Mouse (Mus musculus): ENCODE measurements around the gene Wdr35. TPM values are rescaled to one million over a fixed set of nuclear protein-coding genes. Genes with fewer than 3 reads are reported as not detected.

The Wdr35 gene
- polyA plus RNA-seq, 1 experiment from 2014 or later: 27.1 TPM

GRCm38 (mm10) chr12:9059502-9059901 is 85.8 kb downstream of the Wdr35 start:
- H3K27me3 ChIP-seq: no peaks in the 10 kb centered on the region
- no peak overlapping the region for H3K27ac ChIP-seq (replicated peaks)
- H3K9me3 ChIP-seq: no peaks in the 10 kb centered on the region
- no peak overlapping the region for H3K4me3 ChIP-seq
- no peak overlapping the region for H3K9ac ChIP-seq (replicated peaks)
- 96% methylated on average over 3 of the region's 3 CpGs for WGBS
- no peak for ATAC-seq (ENCODE audit: low FRiP score, low read depth)
- H3K4me2 ChIP-seq (replicated peaks): no peak overlapping the region
- H3K36me3 ChIP-seq: no peaks in the 10 kb centered on the region
- no peaks in the 10 kb centered on the region for H3K4me1 ChIP-seq

- no peak for ATAC-seq (ENCODE audit: low FRiP score, low read depth)
- Histone ChIP-seq H3K9me3 (no peaks in the 10 kb centered on the region), H3K27me3 (no peaks in the 10 kb centered on the region), H3K9ac (replicated peaks) (no peak overlapping the region), H3K27ac (replicated peaks) (no peak overlapping the region), H3K4me3 (no peak overlapping the region), H3K4me2 (replicated peaks) (no peak overlapping the region), H3K4me1 (no peaks in the 10 kb centered on the region), H3K36me3 (no peaks in the 10 kb centered on the region)
- 89% methylated on average over 9 of the region's 9 CpGs for WGBS
Measured at GRCm38 (mm10) chr12:9059965-9060364, 86.3 kb downstream of the Wdr35 start.

- Histone ChIP-seq H3K36me3 (no peaks in the 10 kb centered on the region), H3K27me3 (no peaks in the 10 kb centered on the region), H3K4me3 (no peak overlapping the region), H3K9ac (replicated peaks) (no peak overlapping the region), H3K4me2 (replicated peaks) (no peak overlapping the region), H3K9me3 (no peaks in the 10 kb centered on the region), H3K27ac (replicated peaks) (no peak overlapping the region), H3K4me1 (no peaks in the 10 kb centered on the region)
- no peak for ATAC-seq (ENCODE audit: low FRiP score, low read depth)
- 74% methylated on average over 6 of the region's 6 CpGs for WGBS
Measured at GRCm38 (mm10) chr12:9063611-9064010, 89.9 kb downstream of the Wdr35 start.

GRCm38 (mm10) chr12:9071058-9071457 is 97.4 kb downstream of the Wdr35 start:
- ATAC-seq (ENCODE audit: low FRiP score, low read depth): no peak
- Histone ChIP-seq H3K36me3 (no peaks in the 10 kb centered on the region), H3K27me3 (no peaks in the 10 kb centered on the region), H3K9me3 (no peaks in the 10 kb centered on the region), H3K9ac (replicated peaks) (no peak overlapping the region), H3K4me2 (replicated peaks) (no peak overlapping the region), H3K4me3 (no peak overlapping the region), H3K27ac (replicated peaks) (no peak overlapping the region), H3K4me1 (no peaks in the 10 kb centered on the region)
- WGBS: 88% methylated on average over 1 of the region's 1 CpGs

- H3K9me3 ChIP-seq: no peaks in the 10 kb centered on the region
- no peak overlapping the region for H3K4me2 ChIP-seq (replicated peaks)
- H3K27ac ChIP-seq (replicated peaks): no peak overlapping the region
- H3K36me3 ChIP-seq: no peaks in the 10 kb centered on the region
- H3K9ac ChIP-seq (replicated peaks): no peak overlapping the region
- ATAC-seq (ENCODE audit: low FRiP score, low read depth): no peak
- H3K4me3 ChIP-seq: no peak overlapping the region
- no peaks in the 10 kb centered on the region for H3K4me1 ChIP-seq
- no peaks in the 10 kb centered on the region for H3K27me3 ChIP-seq
- 56% methylated on average over 4 of the region's 4 CpGs for WGBS
Measured at GRCm38 (mm10) chr12:9071493-9071892, 97.8 kb downstream of the Wdr35 start.

GRCm38 (mm10) chr12:9077554-9078125 is 103.9 kb downstream of the Wdr35 start:
- H3K9ac ChIP-seq (replicated peaks): no peak overlapping the region
- H3K36me3 ChIP-seq: no peaks in the 10 kb centered on the region
- no peaks in the 10 kb centered on the region for H3K4me1 ChIP-seq
- H3K9me3 ChIP-seq: no peaks in the 10 kb centered on the region
- no peak for ATAC-seq (ENCODE audit: low FRiP score, low read depth)
- H3K4me2 ChIP-seq (replicated peaks): no peak overlapping the region
- H3K27me3 ChIP-seq: no peaks in the 10 kb centered on the region
- no peak overlapping the region for H3K27ac ChIP-seq (replicated peaks)
- no peak overlapping the region for H3K4me3 ChIP-seq
- 87% methylated on average over 3 of the region's 3 CpGs for WGBS

Other genes starting within 250 kb of the Wdr35 start
- gene Sdc1, start 202.6 kb upstream of the Wdr35 start, polyA plus RNA-seq (2016; fragmentation: Nextera tagmentation; extraction: Ambion mirVana): 68.4 and 79.3 TPM in 2 replicates
- 189 and 199 TPM in 2 replicates for gene Laptm4a, start 52.2 kb upstream of the Wdr35 start, polyA plus RNA-seq (2016; fragmentation: Nextera tagmentation; extraction: Ambion mirVana)
- 0.43 and 0.61 TPM in 2 replicates for gene Matn3, start 26.0 kb upstream of the Wdr35 start, polyA plus RNA-seq (2016; fragmentation: Nextera tagmentation; extraction: Ambion mirVana)
- gene Ttc32, start 56.1 kb downstream of the Wdr35 start, polyA plus RNA-seq (2016; fragmentation: Nextera tagmentation; extraction: Ambion mirVana): 18.8 and 23.1 TPM in 2 replicates

All from midbrain, embryonic 12.5 days (tissue).